Mouse (Mus musculus) brain, embryonic 14.5 days (tissue): Measurements from ENCODE around the gene Tdrd7. TPM values are rescaled to one million over a fixed set of nuclear protein-coding genes. Genes with fewer than 3 reads are reported as not detected.
A peak's percentile ranks its signal among the peaks of the same experiment; 100 is the strongest.

ENCODE experiments used
- DNase-seq: peaks from one replicate; pipeline ENCODE4 v3.0.0-alpha.2; 2011; ENCODE audit warnings: low read depth
- CTCF ChIP-seq: fragments of 200-500 bp; IDR thresholded peaks from 2 replicates; pipeline ENCODE4 v1.5.1; 2012; ENCODE audit warnings: inconsistent platforms, mild to moderate bottlenecking, moderate library complexity, borderline replicate concordance; ENCODE audit not compliant: insufficient read depth, insufficient read length; ENCODE audit errors: extremely low read depth
- POLR2A ChIP-seq: fragments of 200-500 bp; IDR thresholded peaks from 2 replicates; pipeline ENCODE4 v1.6.1; 2012; ENCODE audit warnings: mild to moderate bottlenecking, inconsistent platforms, borderline replicate concordance; ENCODE audit not compliant: poor library complexity, insufficient read depth, insufficient read length, severe bottlenecking; ENCODE audit errors: extremely low read depth
- polyA plus RNA-seq: library from polyadenylated mRNA; depleted of rRNA; stranded (reverse); fragments of >200 nt; gene quantifications from 2 replicates; pipeline ENCODE4 v1.2.3, GENCODE M21; 2012

Tdrd7 gene
- polyA plus RNA-seq, 1 experiment: 22.7 TPM

- DNase-seq: no peak
- TF ChIP-seq CTCF (no peak), POLR2A (no peak)
Observed at GRCm38 (mm10) chr4:46053323-46054107, 88.4 kb downstream of the Tdrd7 start.

GRCm38 (mm10) chr4:46056163-46056562 lies 91.0 kb downstream of the Tdrd7 start:
- TF ChIP-seq POLR2A (no peak), CTCF (no peak)
- DNase-seq: no peak

GRCm38 (mm10) chr4:46061259-46061962 lies 96.3 kb downstream of the Tdrd7 start:
- peak; percentile 51 for DNase-seq
- TF ChIP-seq POLR2A (no peak), CTCF (no peak)

GRCm38 (mm10) chr4:46063841-46064240 lies 98.7 kb downstream of the Tdrd7 start:
- no peak for DNase-seq
- no peak for TF ChIP-seq POLR2A
- TF ChIP-seq CTCF: no peak

GRCm38 (mm10) chr4:46064263-46064662 lies 99.1 kb downstream of the Tdrd7 start:
- DNase-seq: no peak
- no peak for TF ChIP-seq CTCF
- TF ChIP-seq POLR2A: no peak

- DNase-seq: no peak
- no peak for TF ChIP-seq POLR2A
- TF ChIP-seq CTCF: no peak
Observed at GRCm38 (mm10) chr4:46064961-46065360, 99.8 kb downstream of the Tdrd7 start.

GRCm38 (mm10) chr4:46065695-46066340 lies 100.7 kb downstream of the Tdrd7 start:
- TF ChIP-seq CTCF (no peak), POLR2A (no peak)
- DNase-seq: peak; percentile 15

GRCm38 (mm10) chr4:46068060-46068459 lies 102.9 kb downstream of the Tdrd7 start:
- DNase-seq: no peak
- no peak for TF ChIP-seq CTCF
- TF ChIP-seq POLR2A: no peak

GRCm38 (mm10) chr4:46068573-46068972 lies 103.4 kb downstream of the Tdrd7 start:
- no peak for DNase-seq
- TF ChIP-seq CTCF (no peak), POLR2A (no peak)

GRCm38 (mm10) chr4:46069851-46070482 lies 104.8 kb downstream of the Tdrd7 start:
- DNase-seq: no peak
- TF ChIP-seq CTCF (no peak), POLR2A (no peak)

GRCm38 (mm10) chr4:46072631-46073030 lies 107.5 kb downstream of the Tdrd7 start:
- TF ChIP-seq POLR2A (no peak), CTCF (no peak)
- DNase-seq: no peak

GRCm38 (mm10) chr4:46073736-46074135 lies 108.6 kb downstream of the Tdrd7 start:
- peak; percentile 76 for DNase-seq
- TF ChIP-seq CTCF: no peak
- no peak for TF ChIP-seq POLR2A
